Mouse (Mus musculus): ENCODE data around the gene Acad11. TPM values are rescaled to one million over a fixed set of nuclear protein-coding genes. Genes with fewer than 3 reads are reported as not detected.

The Acad11 gene
- polyA plus RNA-seq, 1 experiment from 2014 or later = 7.4 TPM

GRCm38 (mm10) chr9:104169986-104170385 is 106.8 kb downstream of the Acad11 start:
- 95% methylated on average over 10 of the region's 10 CpGs for WGBS
- Histone ChIP-seq H3K4me1 (ENCODE audit: control insufficient read depth, insufficient read depth, low read length) (no peaks in the 10 kb centered on the region), H3K4me3 (ENCODE audit: low read depth, low read length) (no peak overlapping the region), H3K27me3 (replicated peaks; ENCODE audit: control insufficient read depth, insufficient read depth, low read length) (no peaks in the 10 kb centered on the region), H3K36me3 (ENCODE audit: control insufficient read depth, insufficient read depth, low read length) (peaks cover 74% of the 10 kb centered on the region), H3K9me3 (replicated peaks; ENCODE audit: control insufficient read depth, low read length) (no peaks in the 10 kb centered on the region), H3K9ac (ENCODE audit: low read length) (no peak overlapping the region), H3K27ac (ENCODE audit: low read depth, low read length) (no peak overlapping the region), H3K4me2 (ENCODE audit: low read length) (no peak overlapping the region)
- DNase-seq (ENCODE audit: low spot score) = no peak
- no peak for ATAC-seq

- no peak overlapping the region for H3K9ac ChIP-seq (ENCODE audit: low read length)
- H3K36me3 ChIP-seq (ENCODE audit: control insufficient read depth, insufficient read depth, low read length) = peaks cover 76% of the 10 kb centered on the region
- 95% methylated on average over 6 of the region's 6 CpGs for WGBS
- no peak for DNase-seq (ENCODE audit: low spot score)
- H3K27ac ChIP-seq (ENCODE audit: low read depth, low read length) = no peak overlapping the region
- ATAC-seq = no peak
- H3K9me3 ChIP-seq (replicated peaks; ENCODE audit: control insufficient read depth, low read length) = no peaks in the 10 kb centered on the region
- H3K27me3 ChIP-seq (replicated peaks; ENCODE audit: control insufficient read depth, insufficient read depth, low read length) = no peaks in the 10 kb centered on the region
- no peak overlapping the region for H3K4me2 ChIP-seq (ENCODE audit: low read length)
- no peak overlapping the region for H3K4me3 ChIP-seq (ENCODE audit: low read depth, low read length)
- H3K4me1 ChIP-seq (ENCODE audit: control insufficient read depth, insufficient read depth, low read length) = no peaks in the 10 kb centered on the region
Measured at GRCm38 (mm10) chr9:104171651-104172050, 108.5 kb downstream of the Acad11 start.

- H3K4me2 ChIP-seq (ENCODE audit: low read length) = no peak overlapping the region
- peaks cover 76% of the 10 kb centered on the region for H3K36me3 ChIP-seq (ENCODE audit: control insufficient read depth, insufficient read depth, low read length)
- WGBS = 95% methylated on average over 6 of the region's 6 CpGs
- DNase-seq (ENCODE audit: low spot score) = no peak
- no peaks in the 10 kb centered on the region for H3K27me3 ChIP-seq (replicated peaks; ENCODE audit: control insufficient read depth, insufficient read depth, low read length)
- H3K27ac ChIP-seq (ENCODE audit: low read depth, low read length) = no peak overlapping the region
- no peaks in the 10 kb centered on the region for H3K9me3 ChIP-seq (replicated peaks; ENCODE audit: control insufficient read depth, low read length)
- H3K9ac ChIP-seq (ENCODE audit: low read length) = no peak overlapping the region
- H3K4me1 ChIP-seq (ENCODE audit: control insufficient read depth, insufficient read depth, low read length) = no peaks in the 10 kb centered on the region
- no peak overlapping the region for H3K4me3 ChIP-seq (ENCODE audit: low read depth, low read length)
- no peak for ATAC-seq
Measured at GRCm38 (mm10) chr9:104172342-104172741, 109.2 kb downstream of the Acad11 start.

Other genes starting within 250 kb of the Acad11 start
- 1.9 and 2.2 TPM in 2 replicates for gene Nphp3, start 60.8 kb upstream of the Acad11 start, polyA plus RNA-seq (2014; fragmentation: Nextera tagmentation; extraction: Ambion mirVana)
- not detected in 2 replicates for gene Gm28305, start 22.7 kb upstream of the Acad11 start, polyA plus RNA-seq (2014; fragmentation: Nextera tagmentation; extraction: Ambion mirVana)
- 73.6 and 75.3 TPM in 2 replicates for gene Uba5, start 243 bp upstream of the Acad11 start, polyA plus RNA-seq (2014; fragmentation: Nextera tagmentation; extraction: Ambion mirVana)
- 0.33 and 0.35 TPM in 2 replicates for gene Ackr4, start 63.6 kb downstream of the Acad11 start, polyA plus RNA-seq (2014; fragmentation: Nextera tagmentation; extraction: Ambion mirVana)
- gene Dnajc13, start 199.6 kb downstream of the Acad11 start, polyA plus RNA-seq (2014; fragmentation: Nextera tagmentation; extraction: Ambion mirVana) = 17.3 and 17.5 TPM in 2 replicates